Mouse (Mus musculus) embryonic facial prominence, embryonic 12.5 days (tissue): ENCODE measurements around the gene Trip13. TPM values are rescaled to one million over a fixed set of nuclear protein-coding genes. Genes with fewer than 3 reads are reported as not detected.

ENCODE experiments used
- ATAC-seq: fragments of 200-750 bp; cut with Nextera tagmentation; 2 replicates; pipeline ENCODE4 v1.8.0; 2017; ENCODE audit not compliant: insufficient number of reproducible peaks, insufficient read depth, low FRiP score, low TSS enrichment
- H3K27ac ChIP-seq: fragments of 300-500 bp; sonication (generic); 2 replicates; pipeline ENCODE4 v1.5.1; 2016; ENCODE audit warnings: mild to moderate bottlenecking
- H3K27me3 ChIP-seq: fragments of 300-500 bp; sonication (generic); 2 replicates; pipeline ENCODE4 v1.6.1; 2016; ENCODE audit warnings: mild to moderate bottlenecking, moderate library complexity
- H3K36me3 ChIP-seq: fragments of 300-500 bp; sonication (generic); 2 replicates; pipeline ENCODE4 v1.6.1; 2016; ENCODE audit warnings: mild to moderate bottlenecking
- H3K4me1 ChIP-seq: fragments of 300-500 bp; sonication (generic); 2 replicates; pipeline ENCODE4 v1.6.1; 2016
- H3K4me2 ChIP-seq: fragments of 300-500 bp; sonication (generic); replicated peaks from 2 replicates; pipeline ENCODE4 v1.6.1; 2016; ENCODE audit warnings: mild to moderate bottlenecking, moderate library complexity
- H3K4me3 ChIP-seq: fragments of 300-500 bp; sonication (generic); 2 replicates; pipeline ENCODE4 v1.5.1; 2016; ENCODE audit warnings: mild to moderate bottlenecking
- H3K9ac ChIP-seq: fragments of 300-500 bp; sonication (generic); 2 replicates; pipeline ENCODE4 v1.6.1; 2016; ENCODE audit warnings: mild to moderate bottlenecking, moderate library complexity
- H3K9me3 ChIP-seq: fragments of 300-500 bp; sonication (generic); 2 replicates; pipeline ENCODE4 v1.6.1; 2016; ENCODE audit warnings: mild to moderate bottlenecking, moderate library complexity
- WGBS: fragments of 180-500 bp; shearing (Covaris S2); methylation state at CpG from one replicate; pipeline ENCODE4 v1.1.7; 2016; 5-methylcytosine and 5-hydroxymethylcytosine counted together
- polyA plus RNA-seq: library from polyadenylated mRNA; unstranded; fragments of >200 nt; fragmentation: Nextera tagmentation; extraction: Ambion mirVana; gene quantifications from 2 replicates; pipeline ENCODE4 v1.2.1, GENCODE M21; 2016

The Trip13 gene
- polyA plus RNA-seq, result 45.5 and 48.4 TPM in 2 replicates

GRCm38 (mm10) chr13:73937321-73938176 lies at the start of gene Trip13, which contains the start of gene Brd9:
Gene Trip13 (minus strand): TSS chr13:73937784.
Gene Brd9 (plus strand): TSS chr13:73937811.
- H3K27ac ChIP-seq, result peak within 1 kb of the TSS; percentile 74
- peak; percentile 95 for ATAC-seq
- H3K9me3 ChIP-seq, result no peaks in the 10 kb centered on the region
- peaks cover 34% of the 10 kb centered on the region for H3K36me3 ChIP-seq
- peak within 1 kb of the TSS; percentile 62 for H3K9ac ChIP-seq
- H3K4me3 ChIP-seq, result peak within 1 kb of the TSS; percentile 73
- peaks cover 12% of the 10 kb centered on the region; the same call in 1 of the 2 replicates for H3K4me1 ChIP-seq
- peak within 1 kb of the TSS; percentile 75 for H3K4me2 ChIP-seq
- under 1% methylated on average over 81 of the region's 82 CpGs for WGBS
- H3K27me3 ChIP-seq, result no peaks in the 10 kb centered on the region

GRCm38 (mm10) chr13:73976935-73977334 lies 39.4 kb upstream of the Trip13 start:
- 88% methylated on average over 5 of the region's 5 CpGs for WGBS
- Histone ChIP-seq H3K4me2 (no peak overlapping the region), H3K4me1 (no peaks in the 10 kb centered on the region), H3K27me3 (no peaks in the 10 kb centered on the region), H3K9ac (no peak overlapping the region), H3K4me3 (no peak overlapping the region), H3K9me3 (no peaks in the 10 kb centered on the region), H3K27ac (no peak overlapping the region), H3K36me3 (no peaks in the 10 kb centered on the region)
- no peak for ATAC-seq

GRCm38 (mm10) chr13:73974523-73974922 lies 36.9 kb upstream of the Trip13 start:
- ATAC-seq, result no peak
- no peaks in the 10 kb centered on the region for H3K36me3 ChIP-seq
- WGBS, result 81% methylated on average over 3 of the region's 3 CpGs
- no peaks in the 10 kb centered on the region for H3K27me3 ChIP-seq
- H3K4me1 ChIP-seq, result no peaks in the 10 kb centered on the region
- no peak overlapping the region for H3K4me2 ChIP-seq
- no peaks in the 10 kb centered on the region for H3K9me3 ChIP-seq
- no peak overlapping the region for H3K4me3 ChIP-seq
- no peak overlapping the region for H3K27ac ChIP-seq
- H3K9ac ChIP-seq, result no peak overlapping the region

DNA sequence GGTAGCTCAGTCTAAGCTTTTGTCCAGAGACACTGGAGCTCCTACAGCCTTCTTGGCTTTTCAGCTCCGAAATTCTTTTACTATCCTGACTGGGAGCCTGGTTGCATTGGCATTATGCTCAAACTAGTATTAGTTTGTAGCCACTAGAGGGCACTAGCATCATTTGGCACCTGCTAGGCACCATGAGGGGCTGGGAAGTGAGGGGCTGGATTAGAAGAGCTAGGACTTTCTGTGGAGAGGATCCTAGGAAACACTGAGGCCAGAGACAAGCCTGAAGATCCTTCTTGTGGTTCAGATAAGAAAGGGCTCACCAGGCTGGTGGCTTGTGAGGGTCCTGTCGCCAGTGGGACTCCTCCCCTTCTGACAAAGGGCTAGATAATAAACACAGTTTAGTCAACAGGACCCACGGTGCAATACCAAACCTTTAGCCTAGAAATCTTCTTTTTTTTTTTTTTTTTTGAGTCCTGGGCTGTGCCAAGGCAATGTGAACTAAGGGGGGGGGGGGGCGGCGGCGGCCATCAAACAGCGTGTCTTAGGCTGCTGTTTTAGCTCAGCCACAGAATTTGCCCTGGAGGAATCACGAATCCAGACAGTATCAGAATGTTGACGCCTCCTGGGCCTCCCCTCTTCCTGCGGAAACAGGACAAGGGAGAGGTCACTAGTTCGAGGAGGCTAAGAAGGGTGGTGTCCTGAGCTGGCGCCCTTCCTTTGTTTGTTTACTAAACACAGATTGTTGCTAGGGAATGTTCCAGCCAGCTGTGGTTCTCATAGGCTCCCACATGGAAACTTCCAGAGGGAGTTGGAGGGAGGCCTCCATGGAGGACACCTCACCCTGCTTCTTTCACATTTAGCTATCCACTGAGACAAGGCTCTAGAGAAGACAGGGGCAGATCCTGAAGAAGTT lies 33.2 kb upstream of the Trip13 start:
- H3K9me3 ChIP-seq, result no peaks in the 10 kb centered on the region
- 28% methylated on average over 12 of the region's 12 CpGs for WGBS
- H3K4me1 ChIP-seq, result no peaks in the 10 kb centered on the region
- H3K4me2 ChIP-seq, result no peak overlapping the region
- no peak overlapping the region for H3K27ac ChIP-seq
- H3K36me3 ChIP-seq, result no peaks in the 10 kb centered on the region
- H3K4me3 ChIP-seq, result no peak overlapping the region
- H3K27me3 ChIP-seq, result no peaks in the 10 kb centered on the region
- 0 out of 2 replicates have a peak, but pooled peaks have one; percentile 28 for ATAC-seq
- no peak overlapping the region for H3K9ac ChIP-seq

GRCm38 (mm10) chr13:73963551-73963950 lies 26.0 kb upstream of the Trip13 start, which contains the start of gene Zdhhc11:
Gene Zdhhc11 (plus strand): TSS chr13:73963851.
- Histone ChIP-seq H3K36me3 (peaks cover 36% of the 10 kb centered on the region), H3K27me3 (no peaks in the 10 kb centered on the region), H3K27ac (no peak within 1 kb of the TSS), H3K9me3 (no peaks in the 10 kb centered on the region), H3K4me2 (no peak within 1 kb of the TSS), H3K4me1 (no peaks in the 10 kb centered on the region), H3K4me3 (no peak within 1 kb of the TSS), H3K9ac (no peak within 1 kb of the TSS)
- 88% methylated on average over 5 of the region's 5 CpGs for WGBS
- ATAC-seq, result no peak

- Histone ChIP-seq H3K9ac (no peak overlapping the region), H3K36me3 (peaks cover 57% of the 10 kb centered on the region), H3K27ac (no peak overlapping the region), H3K4me3 (no peak overlapping the region), H3K9me3 (no peaks in the 10 kb centered on the region), H3K4me2 (no peak overlapping the region), H3K27me3 (no peaks in the 10 kb centered on the region), H3K4me1 (no peaks in the 10 kb centered on the region)
- ATAC-seq, result no peak
- 80% methylated on average over 4 of the region's 4 CpGs for WGBS
Measured at GRCm38 (mm10) chr13:73961177-73961576, 23.6 kb upstream of the Trip13 start.

- Histone ChIP-seq H3K36me3 (peaks cover 65% of the 10 kb centered on the region), H3K4me1 (no peaks in the 10 kb centered on the region), H3K27ac (no peak overlapping the region), H3K9ac (no peak overlapping the region), H3K9me3 (no peaks in the 10 kb centered on the region), H3K27me3 (no peaks in the 10 kb centered on the region), H3K4me3 (no peak overlapping the region), H3K4me2 (no peak overlapping the region)
- 91% methylated on average over 10 of the region's 10 CpGs for WGBS
- no peak for ATAC-seq
Measured at GRCm38 (mm10) chr13:73960117-73960652, 22.6 kb upstream of the Trip13 start.

DNA sequence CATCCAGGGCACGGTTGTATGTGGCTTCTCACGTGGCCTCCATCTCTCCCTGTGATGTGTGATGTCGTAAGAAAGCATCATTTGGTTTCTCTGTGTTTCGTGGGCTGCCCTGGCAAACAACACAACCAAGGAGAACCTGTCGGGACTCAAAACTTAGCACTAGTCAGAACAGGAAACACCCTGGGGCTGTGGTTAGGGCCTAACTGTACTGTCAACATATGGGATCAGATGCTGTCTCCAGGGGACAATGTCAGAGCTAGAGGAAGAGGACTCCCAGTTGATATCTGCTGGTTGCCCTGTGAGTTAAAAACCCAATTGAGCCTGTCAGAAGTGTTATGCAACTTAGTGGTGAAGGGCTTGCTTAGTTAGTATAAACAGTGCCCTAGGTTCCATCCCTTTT lies 17.9 kb upstream of the Trip13 start:
- no peaks in the 10 kb centered on the region for H3K9me3 ChIP-seq
- H3K27ac ChIP-seq, result no peak overlapping the region
- H3K36me3 ChIP-seq, result peaks cover 88% of the 10 kb centered on the region
- ATAC-seq, result no peak
- H3K4me1 ChIP-seq, result no peaks in the 10 kb centered on the region
- no peak overlapping the region for H3K4me3 ChIP-seq
- no peaks in the 10 kb centered on the region for H3K27me3 ChIP-seq
- WGBS, result 85% methylated on average over 5 of the region's 5 CpGs
- H3K9ac ChIP-seq, result no peak overlapping the region
- no peak overlapping the region for H3K4me2 ChIP-seq

DNA sequence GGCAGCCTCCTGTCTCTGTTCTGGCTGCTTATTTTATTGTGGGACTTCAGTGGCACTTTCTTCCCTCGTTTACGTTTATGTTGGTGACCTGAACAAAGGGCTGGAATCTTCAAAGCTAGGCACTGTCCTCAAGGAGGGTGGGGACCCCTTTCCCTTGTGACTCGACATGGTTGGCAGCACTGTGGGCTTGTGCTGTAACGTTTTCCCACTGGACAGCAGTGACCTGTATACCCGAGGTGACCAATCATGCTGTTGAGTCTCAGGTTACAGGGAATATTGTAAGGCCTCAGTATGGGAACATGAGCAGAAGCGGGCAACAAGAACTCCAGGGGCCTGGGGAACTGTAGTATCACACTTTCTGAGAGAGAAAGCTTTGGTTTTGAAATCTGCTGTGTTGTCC lies 17.1 kb upstream of the Trip13 start:
- Histone ChIP-seq H3K9ac (no peak overlapping the region), H3K4me3 (no peak overlapping the region)

DNA sequence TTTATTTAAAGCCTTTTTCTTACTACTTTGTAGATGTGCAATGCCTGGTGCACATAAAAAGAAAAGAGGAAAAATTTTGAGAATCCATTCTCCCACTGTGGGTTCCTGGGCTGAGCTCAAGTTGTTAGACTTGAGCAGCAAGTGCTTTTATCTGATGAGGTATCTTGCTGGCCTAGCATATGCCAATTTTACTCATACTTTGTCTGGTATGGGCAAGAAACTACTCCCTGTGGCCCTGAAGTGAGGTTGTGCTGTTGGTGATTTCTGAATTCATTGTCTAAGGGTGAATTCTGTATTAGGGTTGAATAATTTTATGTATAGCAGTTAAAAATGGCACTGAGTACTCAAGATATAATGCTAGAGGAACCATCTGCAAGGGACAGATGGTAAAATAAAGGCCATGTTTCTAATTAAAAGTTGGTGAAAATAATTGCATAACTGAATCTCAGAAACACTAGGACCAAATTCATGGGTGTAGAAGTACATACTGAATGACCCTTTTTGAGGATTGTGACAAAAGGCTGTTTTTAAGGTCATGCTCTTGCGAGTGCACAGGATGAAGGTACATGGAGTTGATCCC lies 16.1 kb upstream of the Trip13 start:
- Histone ChIP-seq H3K4me3 (no peak overlapping the region), H3K27me3 (no peaks in the 10 kb centered on the region), H3K9ac (no peak overlapping the region), H3K4me1 (no peaks in the 10 kb centered on the region), H3K9me3 (no peaks in the 10 kb centered on the region), H3K4me2 (no peak overlapping the region), H3K36me3 (peaks cover 88% of the 10 kb centered on the region), H3K27ac (no peak overlapping the region)
- no peak for ATAC-seq
- WGBS, result 91% methylated on average over 1 of the region's 1 CpGs

More for the DNA sequence above, 17.1 kb upstream of the Trip13 start:
- ATAC-seq, result no peak
- no peaks in the 10 kb centered on the region for H3K4me1 ChIP-seq
- peaks cover 88% of the 10 kb centered on the region for H3K36me3 ChIP-seq
- no peaks in the 10 kb centered on the region for H3K9me3 ChIP-seq
- no peaks in the 10 kb centered on the region for H3K27me3 ChIP-seq
- no peak overlapping the region for H3K27ac ChIP-seq
- WGBS, result 64% methylated on average over 6 of the region's 6 CpGs
- H3K4me2 ChIP-seq, result no peak overlapping the region

DNA sequence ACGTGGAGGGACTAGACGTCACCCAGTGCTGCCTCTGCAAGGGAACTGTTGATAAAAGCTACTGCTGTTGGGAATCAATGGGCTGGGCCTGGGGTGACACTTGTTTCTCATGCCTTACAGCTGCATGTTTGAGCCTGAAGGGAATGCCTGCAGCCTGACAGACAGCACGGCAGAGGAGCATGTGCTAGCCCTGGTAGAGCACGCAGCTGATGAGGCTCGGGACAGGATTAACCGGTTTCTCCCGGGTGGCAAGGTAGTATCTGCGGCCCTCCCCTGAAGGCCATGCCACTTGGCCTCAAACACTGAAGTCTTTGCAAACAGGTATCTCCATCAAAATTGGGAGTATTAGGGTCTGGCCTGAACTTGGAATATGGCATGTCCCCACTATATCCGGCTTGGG lies 7.0 kb upstream of the Trip13 start:
- Histone ChIP-seq H3K9ac (no peak overlapping the region), H3K27me3 (no peaks in the 10 kb centered on the region), H3K4me2 (no peak overlapping the region), H3K4me1 (no peaks in the 10 kb centered on the region), H3K4me3 (no peak overlapping the region), H3K36me3 (peaks cover 83% of the 10 kb centered on the region), H3K27ac (no peak overlapping the region), H3K9me3 (no peaks in the 10 kb centered on the region)
- ATAC-seq, result no peak
- WGBS, result 85% methylated on average over 9 of the region's 9 CpGs
